Mouse (Mus musculus) liver, embryonic 14.5 days (tissue): ENCODE results near the gene Hist1h2bj.

ENCODE experiments used
- CTCF ChIP-seq: IDR thresholded peaks from 2 replicates; pipeline ENCODE4 v1.5.1; 2016; ENCODE audit warnings: antibody characterized with exemption, low read depth, control low read depth
- EP300 ChIP-seq: IDR thresholded peaks from 2 replicates; pipeline ENCODE4 v1.6.1; 2016; ENCODE audit warnings: antibody characterized with exemption, low read depth

DNA sequence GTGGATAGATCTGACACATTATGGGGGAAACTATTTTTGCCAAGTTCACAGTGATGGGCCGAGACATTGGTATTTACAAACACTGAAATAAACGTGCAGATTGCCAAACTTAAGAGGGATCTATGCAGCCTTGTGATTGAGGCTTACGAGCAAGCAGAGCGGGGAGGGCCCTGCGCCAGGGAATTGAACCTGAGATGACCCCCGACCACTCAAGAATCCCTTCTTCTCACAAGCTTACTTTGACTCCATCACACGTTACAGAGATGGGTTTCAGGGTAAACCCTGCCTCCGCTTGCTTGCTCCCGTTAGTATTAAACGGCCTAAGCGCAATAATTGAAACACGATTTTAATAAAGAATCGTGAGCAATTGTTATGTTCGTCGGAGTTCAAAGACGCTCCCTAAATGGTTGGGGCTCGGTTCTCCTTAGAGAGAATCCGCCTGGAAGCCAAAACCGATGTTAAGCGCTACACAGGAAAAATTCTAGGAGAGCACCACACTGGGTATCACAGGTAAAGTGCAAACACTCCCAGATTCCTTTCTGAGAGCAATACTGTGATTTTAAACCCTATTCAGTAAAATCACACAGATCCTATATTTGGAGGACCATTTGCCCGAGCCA lies 45.7 kb upstream of the Hist1h2bj start:
- TF ChIP-seq CTCF (no peak), EP300 (no peak)
